Mouse (Mus musculus) olfactory bulb, adult 2 months (tissue): ENCODE measurements around the gene Gdpd3. TPM values are rescaled to one million over a fixed set of nuclear protein-coding genes. Genes with fewer than 3 reads are reported as not detected.

Source experiments
- H3K27ac ChIP-seq: fragments of 200-500 bp; 2 replicates; pipeline ENCODE4 v1.5.1; 2012; ENCODE audit warnings: low read depth, low read length; ENCODE audit not compliant: insufficient read depth
- H3K4me1 ChIP-seq: fragments of 200-500 bp; 2 replicates; pipeline ENCODE4 v1.6.1; 2012; ENCODE audit warnings: low read length; ENCODE audit not compliant: control insufficient read depth, insufficient read depth
- H3K4me3 ChIP-seq: fragments of 200-500 bp; 2 replicates; pipeline ENCODE4 v1.5.1; 2012; ENCODE audit warnings: mild to moderate bottlenecking, low read depth, low read length, moderate library complexity; ENCODE audit not compliant: insufficient read depth
- CTCF ChIP-seq: fragments of 200-500 bp; IDR thresholded peaks from 2 replicates; pipeline ENCODE4 v1.5.1; 2012; ENCODE audit warnings: low read depth, mild to moderate bottlenecking, low read length, moderate library complexity; ENCODE audit not compliant: insufficient read depth
- POLR2A ChIP-seq: fragments of 200-500 bp; IDR thresholded peaks from 2 replicates; pipeline ENCODE4 v1.6.1; 2012; ENCODE audit warnings: mild to moderate bottlenecking, low read depth, low read length, moderate library complexity; ENCODE audit not compliant: insufficient read depth
- WGBS: fragments of 180-500 bp; shearing (Covaris S2); methylation state at CpG from one replicate; pipeline ENCODE4 v1.1.7; 2018; 5-methylcytosine and 5-hydroxymethylcytosine counted together
- polyA plus RNA-seq: library from polyadenylated mRNA; stranded (reverse); fragments of >200 nt; gene quantifications from 2 replicates; pipeline ENCODE4 v1.2.4, GENCODE M21; 2012; ENCODE audit warnings: low replicate concordance; ENCODE audit not compliant: missing spikeins, insufficient read depth, insufficient read length

The Gdpd3 gene
- polyA plus RNA-seq, 1 experiment = not detected

DNA sequence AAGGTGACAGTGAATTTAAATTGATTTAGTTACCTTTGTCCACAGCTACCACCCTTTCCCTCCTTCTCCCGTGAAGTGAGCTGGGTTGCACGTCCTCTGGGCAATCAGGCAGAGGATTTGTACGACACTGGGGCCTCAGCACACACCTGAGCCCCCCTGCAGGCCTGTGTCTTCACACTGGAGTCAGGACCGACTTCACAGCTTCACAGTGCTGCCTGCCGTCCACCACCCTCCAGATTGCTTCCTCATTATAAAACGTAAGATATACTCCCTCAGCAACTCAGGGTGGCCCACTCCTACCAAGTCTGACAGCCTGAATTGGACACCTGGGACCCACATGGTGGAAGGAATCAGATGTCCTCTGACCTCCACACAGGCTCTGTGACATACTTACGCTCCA is 7.6 kb upstream of the Gdpd3 start:
- WGBS = 78% methylated on average over 7 of the region's 7 CpGs
- no peak for TF ChIP-seq CTCF
- H3K4me3 ChIP-seq = no peak overlapping the region
- H3K27ac ChIP-seq = no peak overlapping the region
- H3K4me1 ChIP-seq = peaks cover 31% of the 10 kb centered on the region

DNA sequence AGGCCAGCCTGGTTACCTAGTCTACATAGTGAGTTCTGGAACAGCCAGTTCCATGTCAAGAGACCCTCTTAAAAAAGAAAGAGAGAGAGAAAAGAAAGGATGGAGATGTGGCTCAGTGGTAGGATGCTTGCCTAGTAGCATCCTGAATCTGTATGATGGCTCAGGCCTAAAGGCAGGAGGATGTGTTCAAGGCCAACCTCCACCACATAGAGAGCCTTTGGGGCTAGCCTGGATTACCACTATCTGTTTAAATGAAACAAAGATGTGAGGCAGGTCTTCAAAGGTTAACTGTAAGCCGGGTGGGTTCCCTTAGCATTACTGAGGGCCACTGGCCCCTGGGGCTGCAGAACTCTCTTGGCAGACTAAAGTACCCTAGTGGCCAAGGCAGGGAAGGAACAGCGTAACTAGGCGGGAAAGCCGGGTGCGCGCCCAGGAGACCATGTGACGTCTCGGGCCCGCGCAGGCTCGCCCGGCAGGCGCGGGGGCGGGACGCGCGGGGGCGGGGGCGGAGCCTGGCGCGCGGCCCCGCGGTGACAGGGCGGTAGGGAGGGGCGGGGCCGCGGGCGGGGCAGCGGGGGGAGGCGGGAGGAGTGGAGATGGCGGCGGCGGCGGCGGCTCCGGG is 7.0 kb upstream of the Gdpd3 start, which contains the start of gene Mapk3:
Mapk3 (plus strand) TSS at position 552 of the 622 bp plus-strand sequence.
- Histone ChIP-seq H3K27ac (peak within 1 kb of the TSS; percentile 91), H3K4me3 (peak within 1 kb of the TSS; percentile 83), H3K4me1 (peaks cover 37% of the 10 kb centered on the region)
- WGBS = 3% methylated on average over 33 of the region's 38 CpGs
- TF ChIP-seq CTCF = peak; percentile 56; the same call in 1 of the 2 replicates
- TF ChIP-seq POLR2A = no peak

DNA sequence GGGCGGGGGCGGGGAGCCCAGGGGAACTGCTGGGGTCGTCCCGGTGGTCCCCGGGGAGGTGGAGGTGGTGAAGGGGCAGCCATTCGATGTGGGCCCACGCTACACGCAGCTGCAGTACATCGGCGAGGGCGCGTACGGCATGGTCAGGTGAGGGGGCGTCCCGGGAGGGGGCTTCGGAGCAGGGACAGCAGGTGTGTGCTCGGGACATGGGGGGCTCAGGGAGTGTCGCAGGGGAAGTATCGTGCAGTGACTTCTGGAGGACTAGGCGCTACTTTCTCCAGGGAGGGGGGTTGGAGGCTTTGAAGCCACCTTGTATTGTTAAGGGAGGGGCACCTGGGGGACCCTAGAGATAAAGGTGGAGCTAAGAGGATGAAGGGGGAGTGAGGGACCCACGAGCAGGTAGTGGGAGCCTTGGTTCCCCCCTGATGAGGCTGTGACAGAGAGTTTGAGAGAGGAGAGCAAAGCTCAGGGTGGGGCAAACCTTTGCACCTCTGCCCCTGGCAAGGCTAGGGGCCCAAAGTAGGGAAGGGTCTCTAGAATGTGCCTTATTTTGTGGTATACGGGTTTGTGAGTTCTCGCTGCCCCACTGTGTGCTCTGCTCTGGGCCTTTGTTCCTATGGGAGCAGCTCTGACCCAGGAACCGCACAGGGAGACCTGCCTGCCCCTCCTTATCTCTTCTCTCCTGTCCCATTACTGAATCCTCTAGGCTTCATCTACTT is 6.3 kb upstream of the Gdpd3 start:
- Histone ChIP-seq H3K27ac (peak overlapping the region; percentile 91), H3K4me1 (peaks cover 43% of the 10 kb centered on the region), H3K4me3 (peak overlapping the region; percentile 83)
- TF ChIP-seq POLR2A = no peak
- no peak for TF ChIP-seq CTCF
- WGBS = 5% methylated on average over 22 of the region's 24 CpGs

DNA sequence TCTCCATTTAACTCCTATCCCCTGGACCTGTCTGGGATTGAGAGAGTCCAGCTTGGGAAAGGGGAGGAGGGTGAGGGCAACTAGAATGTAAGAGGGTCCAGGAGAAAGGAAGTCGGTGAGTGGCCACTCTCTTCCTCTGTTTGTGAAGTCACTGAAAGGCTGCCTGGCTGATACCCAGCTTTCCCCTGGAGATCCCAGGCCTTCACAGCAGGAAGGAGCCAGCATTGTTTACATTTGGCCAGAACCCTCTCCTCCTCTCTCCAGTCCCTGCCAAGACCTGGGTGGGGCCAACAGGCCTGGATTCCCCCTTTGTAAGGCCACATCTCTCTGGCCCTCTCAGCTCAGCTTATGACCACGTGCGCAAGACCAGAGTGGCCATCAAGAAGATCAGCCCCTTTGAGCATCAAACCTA is 5.7 kb upstream of the Gdpd3 start:
- H3K27ac ChIP-seq = peak overlapping the region; percentile 91
- TF ChIP-seq CTCF (no peak), POLR2A (no peak)
- 19% methylated on average over 3 of the region's 3 CpGs for WGBS
- peaks cover 49% of the 10 kb centered on the region for H3K4me1 ChIP-seq
- peak overlapping the region; percentile 83 for H3K4me3 ChIP-seq

DNA sequence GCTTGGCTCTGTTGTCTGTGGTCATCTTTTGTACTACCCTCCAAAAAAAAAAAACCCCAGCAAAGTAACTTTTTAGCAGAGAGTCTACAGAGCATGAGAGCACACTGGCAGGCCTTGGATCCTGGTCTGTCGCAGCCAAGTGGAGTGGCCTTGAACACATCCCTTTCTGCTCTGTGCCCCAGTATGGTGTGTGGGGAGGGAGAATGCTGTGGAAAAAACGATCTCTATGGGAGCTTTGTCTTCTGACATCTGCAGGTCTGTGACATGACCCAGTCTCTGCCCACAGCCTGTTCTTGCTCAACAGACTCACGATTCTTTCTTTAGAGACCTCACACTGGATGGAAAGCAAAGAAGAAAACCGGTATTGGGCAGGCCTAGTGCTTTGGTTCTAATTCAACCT is 5.2 kb upstream of the Gdpd3 start:
- Histone ChIP-seq H3K4me1 (peaks cover 52% of the 10 kb centered on the region), H3K4me3 (no peak overlapping the region), H3K27ac (peak overlapping the region; percentile 91)
- TF ChIP-seq CTCF = no peak
- no peak for TF ChIP-seq POLR2A
- WGBS = 24% methylated on average over 4 of the region's 4 CpGs

DNA sequence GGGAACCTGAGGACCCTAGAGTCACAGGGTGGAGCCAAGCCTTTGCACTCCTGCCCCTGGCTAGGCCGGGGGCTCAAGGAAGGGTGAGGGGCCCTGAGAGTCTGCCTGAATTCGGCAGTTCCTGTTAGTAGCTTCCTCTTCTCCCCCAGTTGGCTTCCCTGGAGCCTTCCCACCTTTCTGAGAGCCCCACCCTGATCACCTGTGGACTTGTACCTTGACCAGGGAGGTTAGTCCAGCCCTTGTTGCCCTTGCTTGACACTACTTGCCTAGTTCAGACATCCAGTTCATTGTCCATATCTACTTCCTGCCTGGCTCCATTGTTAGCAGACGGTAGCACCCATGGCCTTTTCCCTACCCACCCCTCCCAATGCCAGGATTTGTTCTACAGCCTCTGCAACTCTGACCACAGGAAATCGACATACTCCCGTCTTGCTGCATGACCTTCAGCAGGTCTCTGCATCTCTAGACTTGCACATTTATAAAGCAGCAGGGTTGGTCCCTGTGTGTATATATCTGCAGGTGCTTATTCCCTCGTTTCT is 4.5 kb upstream of the Gdpd3 start:
- no peak for TF ChIP-seq CTCF
- TF ChIP-seq POLR2A = no peak
- H3K27ac ChIP-seq = peak overlapping the region; percentile 63
- WGBS = 58% methylated on average over 6 of the region's 6 CpGs
- peaks cover 52% of the 10 kb centered on the region for H3K4me1 ChIP-seq
- no peak overlapping the region for H3K4me3 ChIP-seq

DNA sequence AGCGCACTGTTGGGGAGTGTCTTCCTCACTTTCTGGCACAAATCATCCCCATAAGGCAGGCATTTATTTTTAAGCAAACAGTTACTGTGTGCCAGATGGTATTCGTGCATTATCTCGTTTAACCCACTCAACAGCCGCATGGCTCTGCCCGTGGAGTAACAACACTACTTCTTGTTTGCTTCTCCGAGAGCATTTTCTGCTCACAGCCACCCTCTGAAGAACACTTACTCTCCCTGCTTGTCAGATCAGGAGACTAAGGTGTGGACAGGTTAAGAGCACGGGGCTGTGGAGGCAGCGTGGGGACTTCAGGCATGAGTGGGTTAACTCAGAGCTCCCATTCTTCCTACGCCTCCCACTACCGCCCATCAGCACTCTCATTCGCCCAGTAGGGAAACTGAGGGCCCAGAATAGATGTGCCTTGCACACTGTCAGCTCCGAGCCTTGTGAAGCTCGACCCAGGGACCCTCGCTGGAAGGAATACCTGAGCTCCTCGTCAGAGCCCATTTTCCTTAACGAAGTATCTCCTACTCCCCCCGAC is 3.6 kb upstream of the Gdpd3 start:
- Histone ChIP-seq H3K27ac (peak overlapping the region; percentile 63), H3K4me1 (peaks cover 52% of the 10 kb centered on the region), H3K4me3 (peak overlapping the region; percentile 35)
- TF ChIP-seq CTCF = no peak
- no peak for TF ChIP-seq POLR2A
- 27% methylated on average over 17 of the region's 17 CpGs for WGBS

DNA sequence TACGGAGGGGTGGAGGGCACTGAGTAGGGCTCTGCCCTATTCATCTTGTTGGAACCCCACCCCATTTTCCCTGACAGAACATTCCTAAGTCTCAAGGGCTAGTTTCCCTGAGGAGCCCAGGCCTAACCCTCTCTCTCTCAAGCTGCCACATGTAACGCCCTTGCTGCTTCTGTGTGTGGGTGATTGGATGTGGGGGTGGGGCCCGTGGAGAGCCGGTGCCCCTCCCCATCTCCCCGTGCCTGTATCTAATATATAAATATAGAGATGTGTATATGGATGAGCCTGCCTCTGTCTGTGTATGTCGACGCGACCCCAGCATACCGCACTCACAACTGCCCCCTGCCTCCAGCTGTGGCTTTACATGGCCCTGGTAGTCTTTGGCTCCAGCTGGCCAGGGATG is 594 bp upstream of the Gdpd3 start:
- no peak overlapping the region for H3K27ac ChIP-seq
- WGBS = 69% methylated on average over 9 of the region's 9 CpGs
- no peak overlapping the region for H3K4me3 ChIP-seq
- TF ChIP-seq CTCF (no peak), POLR2A (no peak)
- H3K4me1 ChIP-seq = peaks cover 40% of the 10 kb centered on the region

DNA sequence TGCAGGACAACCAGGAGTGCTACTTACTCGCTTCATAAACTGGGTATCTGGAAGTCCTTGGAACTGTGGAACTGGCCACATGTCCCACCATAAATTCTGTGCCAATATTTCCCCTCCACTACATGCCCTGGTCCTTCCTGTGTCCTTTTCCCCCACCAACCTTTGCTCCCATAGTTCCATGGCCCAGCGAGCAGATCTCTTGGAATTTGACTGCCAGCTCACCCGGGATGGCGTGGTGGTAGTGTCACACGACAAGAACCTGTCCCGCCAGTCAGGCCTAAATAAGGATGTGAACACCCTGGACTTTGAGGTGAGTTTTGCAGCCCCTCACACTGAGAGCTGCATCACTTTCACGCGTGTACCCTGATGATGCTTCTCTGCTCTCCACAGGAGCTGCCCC is 867 bp downstream of the Gdpd3 start:
- H3K4me1 ChIP-seq = peaks cover 32% of the 10 kb centered on the region
- no peak overlapping the region for H3K27ac ChIP-seq
- TF ChIP-seq CTCF (no peak), POLR2A (no peak)
- WGBS = 90% methylated on average over 8 of the region's 8 CpGs
- H3K4me3 ChIP-seq = no peak overlapping the region
